Mouse (Mus musculus) neural tube, embryonic 15.5 days (tissue): ENCODE measurements at regions not wholly inside any gene's neighbourhood (a gene's known extent, or its start where the extent isn't known, plus 50 kb on each side); places are given as distances from the start of the nearest gene placed in this dataset.

Experiments used
- ATAC-seq: fragments of 200-750 bp; cut with Nextera tagmentation; 2 replicates; pipeline ENCODE4 v1.8.0; 2017; ENCODE audit warnings: mild to moderate bottlenecking, moderate TSS enrichment, moderate library complexity; ENCODE audit not compliant: low FRiP score
- H3K27ac ChIP-seq: fragments of 300-500 bp; sonication (generic); replicated peaks from 2 replicates; pipeline ENCODE4 v1.5.1; 2015; ENCODE audit warnings: mild to moderate bottlenecking, inconsistent platforms
- H3K27me3 ChIP-seq: fragments of 300-500 bp; sonication (generic); replicated peaks from 2 replicates; pipeline ENCODE4 v1.6.1; 2015; ENCODE audit warnings: inconsistent platforms
- H3K36me3 ChIP-seq: fragments of 300-500 bp; sonication (generic); 2 replicates; pipeline ENCODE4 v1.6.1; 2015; ENCODE audit warnings: inconsistent platforms
- H3K4me1 ChIP-seq: fragments of 300-500 bp; sonication (generic); 2 replicates; pipeline ENCODE4 v1.6.1; 2015; ENCODE audit warnings: inconsistent platforms
- H3K4me2 ChIP-seq: fragments of 300-500 bp; sonication (generic); 2 replicates; pipeline ENCODE4 v1.6.1; 2015; ENCODE audit warnings: inconsistent platforms, mild to moderate bottlenecking, moderate library complexity
- H3K4me3 ChIP-seq: fragments of 300-500 bp; sonication (generic); replicated peaks from 2 replicates; pipeline ENCODE4 v1.5.1; 2015; ENCODE audit warnings: mild to moderate bottlenecking, inconsistent platforms
- H3K9ac ChIP-seq: fragments of 300-500 bp; sonication (generic); replicated peaks from 2 replicates; pipeline ENCODE4 v1.6.1; 2015; ENCODE audit warnings: mild to moderate bottlenecking, inconsistent platforms
- H3K9me3 ChIP-seq: fragments of 300-500 bp; sonication (generic); replicated peaks from 2 replicates; pipeline ENCODE4 v1.6.1; 2016; ENCODE audit warnings: inconsistent platforms
- WGBS: fragments of 180-500 bp; shearing (Covaris S2); methylation state at CpG from one replicate; pipeline ENCODE4 v1.1.7; 2015; ENCODE audit warnings: mixed read lengths; 5-methylcytosine and 5-hydroxymethylcytosine counted together

- ATAC-seq, result peak; percentile 47; the same call in 1 of the 2 replicates
These were observed 277.7 kb downstream of the Stxbp6 start for GRCm38 (mm10) chr12:44796847-44797246.

GRCm38 (mm10) chr12:44750743-44751142, 323.8 kb downstream of the Stxbp6 start:
- no peaks in the 10 kb centered on the region for H3K9me3 ChIP-seq
- no peaks in the 10 kb centered on the region for H3K36me3 ChIP-seq
- no peak for ATAC-seq
- no peak overlapping the region for H3K4me2 ChIP-seq
- 87% methylated on average over 3 of the region's 3 CpGs for WGBS
- no peaks in the 10 kb centered on the region for H3K4me1 ChIP-seq
- H3K4me3 ChIP-seq, result no peak overlapping the region
- H3K27ac ChIP-seq, result no peak overlapping the region
- H3K9ac ChIP-seq, result no peak overlapping the region
- H3K27me3 ChIP-seq, result no peaks in the 10 kb centered on the region

More at GRCm38 (mm10) chr12:44796847-44797246, 277.7 kb downstream of the Stxbp6 start:
- Histone ChIP-seq H3K4me3 (no peak overlapping the region), H3K9ac (no peak overlapping the region), H3K27ac (no peak overlapping the region), H3K4me1 (no peaks in the 10 kb centered on the region), H3K9me3 (no peaks in the 10 kb centered on the region), H3K4me2 (no peak overlapping the region), H3K36me3 (no peaks in the 10 kb centered on the region), H3K27me3 (no peaks in the 10 kb centered on the region)

GRCm38 (mm10) chr12:44726767-44727166, 347.7 kb downstream of the Stxbp6 start:
- Histone ChIP-seq H3K4me3 (no peak overlapping the region), H3K4me1 (no peaks in the 10 kb centered on the region), H3K27ac (no peak overlapping the region), H3K36me3 (no peaks in the 10 kb centered on the region), H3K9me3 (no peaks in the 10 kb centered on the region), H3K9ac (no peak overlapping the region), H3K4me2 (no peak overlapping the region), H3K27me3 (no peaks in the 10 kb centered on the region)
- WGBS, result 82% methylated on average over 2 of the region's 2 CpGs
- no peak for ATAC-seq
